Mouse (Mus musculus): ENCODE data around the gene Pigp. TPM values are rescaled to one million over a fixed set of nuclear protein-coding genes. Genes with fewer than 3 reads are reported as not detected.
A peak's percentile ranks its signal among the peaks of the same experiment; 100 is the strongest.

Gene Pigp
- total RNA-seq, 2 experiments from 2014 or later = 144 to 146 TPM

GRCm38 (mm10) chr16:94323681-94324080 lies 48.0 kb downstream of the Pigp start:
- DNase-seq = no peak

GRCm38 (mm10) chr16:94320223-94320622 lies 51.4 kb downstream of the Pigp start:
- no peak for DNase-seq

GRCm38 (mm10) chr16:94317752-94318151 lies 53.9 kb downstream of the Pigp start:
- no peak for DNase-seq

- no peak for DNase-seq
Observed at GRCm38 (mm10) chr16:94315215-94315614, 56.4 kb downstream of the Pigp start.

GRCm38 (mm10) chr16:94314626-94315025 lies 57.0 kb downstream of the Pigp start:
- no peak for DNase-seq

- peak; percentile 99 for DNase-seq
Observed at GRCm38 (mm10) chr16:94313229-94314030, 58.2 kb downstream of the Pigp start, which contains the start of gene Hlcs. Hlcs (minus strand) TSS chr16:94313571.

- DNase-seq = peak; percentile 73
Observed at GRCm38 (mm10) chr16:94312663-94313228, 58.9 kb downstream of the Pigp start.

- no peak for DNase-seq
Observed at GRCm38 (mm10) chr16:94311931-94312330, 59.7 kb downstream of the Pigp start.

- no peak for DNase-seq
Observed at GRCm38 (mm10) chr16:94311416-94311815, 60.2 kb downstream of the Pigp start.

GRCm38 (mm10) chr16:94309025-94309424 lies 62.6 kb downstream of the Pigp start:
- DNase-seq = no peak

Other genes starting within 250 kb of the Pigp start
- gene Hlcs, start 58.3 kb downstream of the Pigp start, total RNA-seq (2021) = 1 to 10 TPM; 7.0 to 7.7 TPM
- 1 to 10 TPM; 1.9 to 3.4 TPM for gene Ripply3, start 43.4 kb downstream of the Pigp start, total RNA-seq (2021)
- 100 to 1,000 TPM; 103 to 128 TPM for gene Ttc3, start 1.2 kb downstream of the Pigp start, total RNA-seq (2021)
- gene Vps26c, start 155.0 kb upstream of the Pigp start, total RNA-seq (2021) = 10 to 100 TPM; 21.0 to 25.2 TPM
- gene Dyrk1a, start 198.2 kb upstream of the Pigp start, total RNA-seq (2021) = 10 to 100 TPM; 83.9 to 93.5 TPM